ENCODE assay signal across 27 mouse cellular contexts in genomic region chr11:79967752-79968151, GRCm38 (mm10). TPM values are rescaled to one million over a fixed set of nuclear protein-coding genes. Genes with fewer than 3 reads are reported as not detected.
DNase-seq lines count a peak whose midpoint lies in the region; ATAC-seq and TF ChIP-seq lines count a peak whose summit lies in the region.
"Had no signal": no experiment of that assay in that cellular context is flagged by ENCODE, and none has a peak within 500 bp of the region (broad histone marks: within the 10 kb centered on the region; RNA-seq: fewer than 3 reads in every experiment).

No protein-coding gene starts in this region.

- peaks cover 22% of the 10 kb centered on the region for H3K27me3 ChIP-seq in kidney, embryonic 15.5 days
- peaks cover 2% of the 10 kb centered on the region for H3K27me3 ChIP-seq in CH12.LX (replicated peaks)
- no peaks in the 10 kb centered on the region for H3K27me3 ChIP-seq in hindbrain, embryonic 16.5 days (replicated peaks; ENCODE audit: control insufficient read depth, insufficient read depth, low read length)

- H3K9me3 ChIP-seq in kidney, embryonic 15.5 days (replicated peaks) = no peaks in the 10 kb centered on the region
- H3K9me3 ChIP-seq in CH12.LX (replicated peaks; ENCODE audit: low read length) (no peaks in the 10 kb centered on the region), ES-E14 (ENCODE audit: control insufficient read depth, insufficient read depth, low read depth, low read length) (no peaks in the 10 kb centered on the region)
- H3K9me3 ChIP-seq in hindbrain, embryonic 16.5 days (ENCODE audit: control insufficient read depth, low read length) = no peaks in the 10 kb centered on the region
- H3K9me3 ChIP-seq: embryonic facial prominence, embryonic 13.5 days; embryonic facial prominence, embryonic 15.5 days; forebrain, embryonic 10.5 days; forebrain, embryonic 12.5 days had no signal

- no peak for DNase-seq in kidney, adult 18-20 months
- DNase-seq in A20 (ENCODE audit: low read depth, low spot score) = peak; percentile 63
- peak; percentile 54 for DNase-seq in CH12.LX (ENCODE audit: extremely low read depth)
- no peak for DNase-seq in ES-E14 (ENCODE audit: low read depth, low spot score)
- no peak for DNase-seq in ovary, postnatal 36 days (ENCODE audit: low spot score)
- DNase-seq in lung, postnatal 36 days = no peak
- DNase-seq: adrenal gland, adult 8-10 months; adrenal gland, postnatal 14 days; adrenal gland, postnatal 36 days; B cell, adult 2 months; cerebellum, adult 11-12 months; cerebellum, adult 2 months; cerebellum, adult 9-10 months; cerebellum, postnatal 14 days; cerebellum, postnatal 36 days; embryo, embryonic 11 days had no signal

- in situ Hi-C loops in CH12.LX (cut with MboI; ENCODE audit: low pct_ligation_motif_present, low pct_unique_long_range_greater_than_20kb, low sequenced_read_pairs) = no loop called here
- in situ Hi-C loops in ES-E14 (cut with MboI; ENCODE audit: low sequenced_read_pairs in 2 of 2, unreplicated experiment in 2 of 2) = no loop called here

- H3K9ac ChIP-seq in kidney, embryonic 15.5 days = no peak overlapping the region
- H3K9ac ChIP-seq in CH12.LX (ENCODE audit: insufficient read depth, low read depth) (peak overlapping the region; percentile 73), ES-E14 (ENCODE audit: insufficient read depth, low read depth, low read length, poor library complexity, severe bottlenecking) (0 out of 2 replicates have a peak overlapping the region, but pooled peaks have one; percentile 40)
- H3K9ac ChIP-seq in hindbrain, embryonic 16.5 days (ENCODE audit: low read depth, low read length) = no peak overlapping the region
- H3K9ac ChIP-seq: embryonic facial prominence, embryonic 13.5 days; embryonic facial prominence, embryonic 15.5 days; forebrain, embryonic 12.5 days had no signal

- H3K4me2 ChIP-seq in kidney, embryonic 15.5 days = 0 out of 2 replicates have a peak overlapping the region, but pooled peaks have one; percentile 3
- H3K4me2 ChIP-seq in CH12.LX (ENCODE audit: insufficient read depth, low read depth, poor library complexity, severe bottlenecking) = peak overlapping the region; percentile 100
- H3K4me2 ChIP-seq in hindbrain, embryonic 16.5 days (ENCODE audit: low read length) = no peak overlapping the region
- H3K4me2 ChIP-seq: embryonic facial prominence, embryonic 13.5 days; embryonic facial prominence, embryonic 15.5 days; forebrain, embryonic 12.5 days had no signal

- no peak for TF ChIP-seq RAD21 in CH12.LX (IDR thresholded peaks at IDR 0.05; ENCODE audit: low read depth, low read length)

- no peak overlapping the region for H3K27ac ChIP-seq in kidney, embryonic 15.5 days
- H3K27ac ChIP-seq in CH12.LX (ENCODE audit: insufficient read depth, low read depth) (no peak overlapping the region), ES-E14 (ENCODE audit: insufficient read depth, low read depth, low read length, poor library complexity, severe bottlenecking) (no peak overlapping the region)
- no peak overlapping the region for H3K27ac ChIP-seq in hindbrain, embryonic 16.5 days (ENCODE audit: low read depth, low read length)
- H3K27ac ChIP-seq: embryonic facial prominence, embryonic 13.5 days; embryonic facial prominence, embryonic 15.5 days; forebrain, embryonic 10.5 days; forebrain, embryonic 12.5 days had no signal

- no peak for TF ChIP-seq CTCF in CH12.LX (conservative IDR thresholded peaks at IDR 0.05 in 1 of 2, IDR thresholded peaks at IDR 0.05 in 1 of 2; ENCODE audit: low read depth in 2 of 2, low read length in 2 of 2)

- H3K4me3 ChIP-seq in kidney, embryonic 15.5 days (replicated peaks) = no peak overlapping the region
- peak overlapping the region; percentile 29 to 54 (median 32) for H3K4me3 ChIP-seq in CH12.LX (replicated peaks in 1 of 3; ENCODE audit: low read depth in 2 of 3, low read length in 2 of 3, poor library complexity in 1 of 3)
- H3K4me3 ChIP-seq in ES-E14 (ENCODE audit: insufficient read depth in 1 of 2, low read depth in 1 of 2, low read length in 2 of 2, poor library complexity in 1 of 2, severe bottlenecking in 1 of 2) = peak overlapping the region in 1 of 2 experiments; percentile 15; a peak in 1 of 4 replicates
- no peak overlapping the region for H3K4me3 ChIP-seq in hindbrain, embryonic 16.5 days (ENCODE audit: low read length)
- H3K4me3 ChIP-seq: embryonic facial prominence, embryonic 13.5 days; embryonic facial prominence, embryonic 15.5 days; erythroblast, embryonic 14.5 days; forebrain, embryonic 10.5 days; forebrain, embryonic 12.5 days had no signal

- TF ChIP-seq POLR2A in CH12.LX (IDR thresholded peaks at IDR 0.05; ENCODE audit: low read depth, low read length) = peak; percentile 59

- no peaks in the 10 kb centered on the region for H3K36me3 ChIP-seq in kidney, embryonic 15.5 days
- H3K36me3 ChIP-seq in CH12.LX (replicated peaks in 1 of 2; ENCODE audit: control insufficient read depth in 1 of 2, insufficient read depth in 1 of 2, low read length in 1 of 2) (no peaks in the 10 kb centered on the region), ES-E14 (ENCODE audit: control insufficient read depth, insufficient read depth, low read length, poor library complexity, severe bottlenecking) (no peaks in the 10 kb centered on the region)
- no peaks in the 10 kb centered on the region for H3K36me3 ChIP-seq in hindbrain, embryonic 16.5 days (ENCODE audit: control insufficient read depth, insufficient read depth, low read length)
- H3K36me3 ChIP-seq: embryonic facial prominence, embryonic 13.5 days; embryonic facial prominence, embryonic 15.5 days; forebrain, embryonic 10.5 days; forebrain, embryonic 12.5 days had no signal

- H3K79me2 ChIP-seq in CH12.LX (replicated peaks; ENCODE audit: control insufficient read depth, extremely low read depth, insufficient read depth, poor library complexity, severe bottlenecking) = no peaks in the 10 kb centered on the region

- peak; percentile 41; the same call in 1 of the 2 replicates for TF ChIP-seq EP300 in CH12.LX (IDR thresholded peaks at IDR 0.05; ENCODE audit: low read length)

- 65% methylated on average over 10 of the region's 10 CpGs for WGBS in kidney, embryonic 15.5 days
- WGBS in hindbrain, embryonic 16.5 days = 77% methylated on average over 10 of the region's 10 CpGs

- dilution Hi-C loops in CH12.LX (cut with MboI; ENCODE audit: extremely low pct_ligation_motif_present, extremely low pct_unique_long_range_greater_than_20kb, low sequenced_read_pairs) = no loop called here

- H3K4me1 ChIP-seq in kidney, embryonic 15.5 days = peaks cover 5% of the 10 kb centered on the region; the same call in 1 of the 2 replicates
- peaks cover 0 to 16% of the 10 kb centered on the region in 2 experiments; a peak in 2 of 4 replicates for H3K4me1 ChIP-seq in CH12.LX (ENCODE audit: control insufficient read depth in 1 of 2, insufficient read depth in 2 of 2)
- H3K4me1 ChIP-seq in ES-E14 (ENCODE audit: control insufficient read depth in 2 of 2, insufficient read depth in 2 of 2, low read length in 2 of 2, poor library complexity in 1 of 2) = 0 out of 4 replicates have a peak, but pooled peaks cover 0 to 2% of the 10 kb centered on the region in 2 experiments
- no peaks in the 10 kb centered on the region for H3K4me1 ChIP-seq in hindbrain, embryonic 16.5 days (ENCODE audit: control insufficient read depth, insufficient read depth, low read depth, low read length)
- H3K4me1 ChIP-seq: forebrain, embryonic 12.5 days had no signal

- no peak for ATAC-seq in kidney, embryonic 15.5 days (replicated peaks; ENCODE audit: low FRiP score)
- ATAC-seq in hindbrain, embryonic 16.5 days = no peak
- ATAC-seq: activated CD4-positive, CD25-positive, alpha-beta regulatory T cell, adult 4 months; CD4-positive, CD25-positive, alpha-beta regulatory T cell, adult 4 months; forebrain, embryonic 14.5 days; forebrain, embryonic 16.5 days had no signal

TF ChIP-seq in CH12.LX, 34 proteins besides CTCF, POLR2A, EP300 and RAD21 (continues in another document):
- TF ChIP-seq NRF1 (IDR thresholded peaks at IDR 0.05; ENCODE audit: low read depth, low read length) (no peak), PAX5 (IDR thresholded peaks at IDR 0.05; ENCODE audit: low read length) (no peak), CHD2 (IDR thresholded peaks at IDR 0.05; ENCODE audit: low read length) (no peak), GABPA (IDR thresholded peaks at IDR 0.05; ENCODE audit: insufficient replicate concordance, low read depth, low read length) (no peak), ZMIZ1 (IDR thresholded peaks at IDR 0.05; ENCODE audit: low read depth, low read length) (no peak), MAZ (IDR thresholded peaks at IDR 0.05; ENCODE audit: low read depth, low read length) (peak; percentile 63; the same call in 1 of the 2 replicates), MYC (IDR thresholded peaks at IDR 0.05; ENCODE audit: low read depth, low read length) (no peak), SMC3 (IDR thresholded peaks at IDR 0.05; ENCODE audit: low read depth, low read length) (no peak), MAFK (IDR thresholded peaks at IDR 0.05; ENCODE audit: insufficient replicate concordance, low read length) (no peak)

TF ChIP-seq in ES-E14, 5 proteins besides CTCF, POLR2A, EP300 and RAD21:
- TF ChIP-seq ZC3H11A (IDR thresholded peaks at IDR 0.05; ENCODE audit: borderline replicate concordance, low read depth, low read length) = no peak
- no peak for TF ChIP-seq CHD2 (IDR thresholded peaks at IDR 0.05; ENCODE audit: low read depth, low read length)

RNA-seq across cellular contexts. Expression of gene Utp6, which starts 5.6 kb away (rescaled TPM):
- polyA plus RNA-seq in kidney, embryonic 15.5 days (2015; fragmentation: Nextera tagmentation; extraction: Ambion mirVana) = 50.3 and 55.6 TPM in 2 replicates
- total RNA-seq in CH12.LX (2012; rRNA removed) (78.8 and 103 TPM in 2 replicates), CH12.LX (2014; rRNA removed) (117 and 122 TPM in 2 replicates), ES-E14 (2012; rRNA removed) (54.3 and 79.7 TPM in 2 replicates)
- 148 and 186 TPM in 2 replicates for polyA plus RNA-seq in CH12.LX (2012; ENCODE audit: insufficient read length, low read depth)
- polyA plus RNA-seq in hindbrain, embryonic 16.5 days (2015; fragmentation: Nextera tagmentation; extraction: Ambion mirVana) = 37.3 and 39.9 TPM in 2 replicates

RNA-seq across cellular contexts. Expression of gene Suz12, which starts 25.2 kb away (rescaled TPM):
- polyA plus RNA-seq in kidney, embryonic 15.5 days (2015; fragmentation: Nextera tagmentation; extraction: Ambion mirVana) = 20.9 and 23.7 TPM in 2 replicates
- total RNA-seq in CH12.LX (2012; rRNA removed) (56.7 and 61.9 TPM in 2 replicates), CH12.LX (2014; rRNA removed) (160 and 171 TPM in 2 replicates), ES-E14 (2012; rRNA removed) (56.0 and 93.2 TPM in 2 replicates)
- polyA plus RNA-seq in CH12.LX (2012; ENCODE audit: insufficient read length, low read depth) = 106 and 124 TPM in 2 replicates
- 9.3 and 9.9 TPM in 2 replicates for polyA plus RNA-seq in hindbrain, embryonic 16.5 days (2015; fragmentation: Nextera tagmentation; extraction: Ambion mirVana)

Comparison
In these comparisons a context has a peak if more than half of its experiments do, and no peak if none do; other contexts are left out.
1. H3K4me3 ChIP-seq: peak in CH12.LX (3 of 3); none in kidney, embryonic 15.5 days (single experiment) and hindbrain, embryonic 16.5 days (single experiment).
2. H3K9ac ChIP-seq: peak in CH12.LX (single experiment) and ES-E14 (single experiment); none in kidney, embryonic 15.5 days (single experiment) and hindbrain, embryonic 16.5 days (single experiment).
3. DNase-seq: peak in A20 (single experiment) and CH12.LX (single experiment); none in kidney, adult 18-20 months (single experiment), ES-E14 (single experiment), ovary, postnatal 36 days (single experiment) and lung, postnatal 36 days (single experiment).